Mouse (Mus musculus) heart, adult 8-10 months (tissue): Measurements from ENCODE around the gene Tsnax. TPM values are rescaled to one million over a fixed set of nuclear protein-coding genes. Genes with fewer than 3 reads are reported as not detected.

Experiments
- DNase-seq: peaks from one replicate; pipeline ENCODE4 v3.0.0; 2022; ENCODE audit warnings: low spot score
- microRNA-seq: library from miRNA; unstranded; fragments of <30 nt; microRNA quantifications from one replicate; pipeline ENCODE4 v1.2.0, GENCODE M21; 2022
- total RNA-seq, 4 experiments: library from RNA; stranded (reverse); gene quantifications; 2 replicates each; pipeline ENCODE4 v1.2.4; 2022

Tsnax gene
- total RNA-seq, 4 experiments from 2014 or later, result 67.0 to 79.3 (median 73.4) TPM

DNA sequence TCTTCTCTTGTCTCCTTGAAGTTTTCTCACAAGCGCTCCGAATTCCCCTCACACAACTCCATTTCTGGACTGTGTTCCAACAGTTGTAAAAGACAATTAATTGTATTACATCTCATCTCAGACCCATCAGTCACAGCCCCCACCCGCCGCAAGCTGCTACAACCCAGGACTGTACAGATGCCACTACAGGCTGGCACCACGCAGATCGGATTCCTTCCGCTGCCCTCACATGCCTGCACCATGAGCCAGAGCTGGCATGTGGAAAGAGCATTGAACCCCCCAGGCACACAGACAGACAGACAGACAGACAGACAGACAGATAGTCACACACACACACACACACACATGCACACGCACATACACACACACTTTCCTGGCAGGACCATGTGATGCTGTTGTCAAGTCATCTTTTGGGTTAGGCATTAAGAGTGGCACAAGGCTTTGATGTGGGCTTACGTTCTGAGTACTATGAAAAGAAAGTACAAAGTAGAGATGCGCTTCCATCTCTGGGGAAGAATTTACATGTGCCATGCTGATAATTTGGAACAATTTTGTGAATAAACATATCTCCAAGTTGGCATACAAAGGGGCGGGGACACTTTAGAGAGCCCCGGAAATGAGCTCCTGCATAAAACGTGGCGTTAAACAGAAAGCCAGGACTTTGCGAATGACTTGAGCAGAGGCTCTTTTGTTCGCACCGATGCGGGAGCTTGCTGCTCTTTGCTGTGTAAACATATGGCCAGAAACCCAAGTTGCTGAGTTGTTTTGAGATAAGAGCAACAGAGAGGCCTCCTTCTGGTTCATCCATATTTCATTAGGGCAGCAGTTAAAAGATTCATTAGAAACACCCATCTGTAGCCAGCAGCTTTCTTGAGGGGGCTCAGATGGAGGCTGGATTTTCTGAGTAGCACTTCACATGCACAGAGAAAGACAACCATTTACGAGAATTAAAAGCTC, 67.9 kb downstream of the Tsnax start:
- DNase-seq, result no peak

DNA sequence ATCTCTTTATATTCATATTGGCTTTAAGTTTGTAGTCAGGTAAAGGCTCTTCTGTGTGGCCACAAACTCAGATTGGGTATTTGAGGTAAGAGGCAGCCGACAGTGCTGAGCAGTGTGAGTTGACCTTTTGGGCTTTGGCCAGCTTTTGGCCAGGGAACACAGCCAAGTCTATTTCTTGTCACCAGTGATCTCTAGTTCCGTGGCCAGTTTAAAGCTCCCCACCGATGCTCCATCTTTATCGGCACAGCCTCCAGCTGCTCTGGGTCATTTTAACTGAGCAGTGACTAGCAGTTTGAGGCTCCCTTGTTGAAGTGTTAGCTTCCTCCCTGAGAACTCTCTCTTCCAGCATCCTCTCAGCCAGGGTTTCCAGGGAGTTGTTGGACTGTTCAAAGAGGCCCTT, 70.9 kb downstream of the Tsnax start:
- peak; percentile 60 for DNase-seq

Small RNA genes lying within 50 kb of the gene (microRNA-seq; reads per million reads assigned to microRNA genes)
- gene Gm22197, result not detected

Other genes with a start within 250 kb of the Tsnax start
- under 1 TPM; 0.22 to 0.82 (median 0.50) TPM for gene Trim67, start 219.9 kb upstream of the Tsnax start, total RNA-seq
- 100 to 1,000 TPM; 184 to 202 (median 188) TPM for gene Gnpat, start 150.0 kb upstream of the Tsnax start, total RNA-seq
- gene 2810004N23Rik, start 149.9 kb upstream of the Tsnax start, total RNA-seq, result 10 to 100 TPM; 47.3 to 56.0 (median 50.9) TPM
- 10 to 100 TPM; 18.5 to 22.5 (median 19.7) TPM for gene Exoc8, start 115.3 kb upstream of the Tsnax start, total RNA-seq
- 10 to 100 TPM; 11.0 to 13.7 (median 12.3) TPM for gene Sprtn, start 115.1 kb upstream of the Tsnax start, total RNA-seq
- gene Egln1, start 63.7 kb upstream of the Tsnax start, total RNA-seq, result 100 to 1,000 TPM; 328 to 381 (median 357) TPM
- 1 to 10 TPM in 2 of 4 experiments, under 1 TPM in 2; 0.87 to 1.8 (median 1.2) TPM for gene Disc1, start 41.2 kb downstream of the Tsnax start, total RNA-seq